Mouse (Mus musculus) intestine, embryonic 16.5 days (tissue): ENCODE measurements around the gene Xpnpep3. TPM values are rescaled to one million over a fixed set of nuclear protein-coding genes. Genes with fewer than 3 reads are reported as not detected.
A peak's percentile ranks its signal among the peaks of the same experiment; 100 is the strongest.

Experiments
- ATAC-seq: fragments of 200-750 bp; cut with Nextera tagmentation; 2 replicates; pipeline ENCODE4 v1.8.0; 2017; ENCODE audit warnings: moderate TSS enrichment, moderate library complexity
- H3K27ac ChIP-seq: fragments of 300-500 bp; sonication (generic); 2 replicates; pipeline ENCODE4 v1.5.1; 2014; ENCODE audit warnings: mild to moderate bottlenecking, low read length
- H3K27me3 ChIP-seq: fragments of 300-500 bp; sonication (generic); replicated peaks from 2 replicates; pipeline ENCODE4 v1.6.1; 2014; ENCODE audit warnings: low read length, control low read depth, mixed read lengths; ENCODE audit not compliant: control insufficient read depth, insufficient read depth
- H3K36me3 ChIP-seq: fragments of 300-500 bp; sonication (generic); 2 replicates; pipeline ENCODE4 v1.6.1; 2014; ENCODE audit warnings: low read length, control low read depth; ENCODE audit not compliant: control insufficient read depth, insufficient read depth
- H3K4me1 ChIP-seq: fragments of 300-500 bp; sonication (generic); 2 replicates; pipeline ENCODE4 v1.6.1; 2014; ENCODE audit warnings: low read length, control low read depth, mixed read lengths; ENCODE audit not compliant: control insufficient read depth, insufficient read depth
- H3K4me2 ChIP-seq: fragments of 300-500 bp; sonication (generic); 2 replicates; pipeline ENCODE4 v1.6.1; 2014; ENCODE audit warnings: low read depth, low read length, control low read depth
- H3K4me3 ChIP-seq: fragments of 300-500 bp; sonication (generic); 2 replicates; pipeline ENCODE4 v1.5.1; 2014; ENCODE audit warnings: mild to moderate bottlenecking, low read length
- H3K9ac ChIP-seq: fragments of 300-500 bp; sonication (generic); 2 replicates; pipeline ENCODE4 v1.6.1; 2014; ENCODE audit warnings: low read depth, low read length
- H3K9me3 ChIP-seq: fragments of 300-500 bp; sonication (generic); 2 replicates; pipeline ENCODE4 v1.6.1; 2016; ENCODE audit warnings: low read length, control low read depth; ENCODE audit not compliant: control insufficient read depth
- WGBS: fragments of 180-500 bp; shearing (Covaris S2); extraction: QIAGEN DNeasy Blood & Tissue Kit; methylation state at CpG from one replicate; pipeline ENCODE4 v1.1.7; 2014; 5-methylcytosine and 5-hydroxymethylcytosine counted together
- polyA plus RNA-seq: library from polyadenylated mRNA; unstranded; fragments of >200 nt; fragmentation: Nextera tagmentation; extraction: Ambion mirVana; gene quantifications from 2 replicates; pipeline ENCODE4 v1.2.1, GENCODE M21; 2015

The Xpnpep3 gene
- 6.9 and 7.8 TPM in 2 replicates for polyA plus RNA-seq

- H3K9ac ChIP-seq, result peak within 1 kb of the TSS; percentile 98
- H3K4me3 ChIP-seq, result peak within 1 kb of the TSS; percentile 99
- H3K27ac ChIP-seq, result peak within 1 kb of the TSS; percentile 86
- ATAC-seq, result peak; percentile 100
- H3K4me1 ChIP-seq, result peaks cover 14% of the 10 kb centered on the region
- no peaks in the 10 kb centered on the region for H3K36me3 ChIP-seq
- under 1% methylated on average over 50 of the region's 50 CpGs for WGBS
- H3K27me3 ChIP-seq, result no peaks in the 10 kb centered on the region
- H3K4me2 ChIP-seq, result peak within 1 kb of the TSS; percentile 62
- no peaks in the 10 kb centered on the region for H3K9me3 ChIP-seq
Observed at GRCm38 (mm10) chr15:81399638-81400315, at the start of gene Xpnpep3, which contains the start of gene St13. Gene Xpnpep3 (plus strand): TSS chr15:81400138. Gene St13 (minus strand): TSS chr15:81400077.

GRCm38 (mm10) chr15:81350401-81350800 lies 49.5 kb upstream of the Xpnpep3 start:
- 52% methylated on average over 1 of the region's 1 CpGs for WGBS
- Histone ChIP-seq H3K27ac (no peak overlapping the region), H3K9me3 (no peaks in the 10 kb centered on the region), H3K27me3 (no peaks in the 10 kb centered on the region), H3K9ac (no peak overlapping the region), H3K4me1 (no peaks in the 10 kb centered on the region), H3K36me3 (no peaks in the 10 kb centered on the region), H3K4me3 (no peak overlapping the region), H3K4me2 (no peak overlapping the region)
- no peak for ATAC-seq

GRCm38 (mm10) chr15:81352638-81353037 lies 47.3 kb upstream of the Xpnpep3 start:
- ATAC-seq, result no peak
- WGBS, result 80% methylated on average over 1 of the region's 1 CpGs
- Histone ChIP-seq H3K4me2 (no peak overlapping the region), H3K9ac (no peak overlapping the region), H3K27me3 (no peaks in the 10 kb centered on the region), H3K4me1 (0 out of 2 replicates have a peak, but pooled peaks cover 3% of the 10 kb centered on the region), H3K4me3 (no peak overlapping the region), H3K27ac (no peak overlapping the region), H3K36me3 (no peaks in the 10 kb centered on the region), H3K9me3 (no peaks in the 10 kb centered on the region)

DNA sequence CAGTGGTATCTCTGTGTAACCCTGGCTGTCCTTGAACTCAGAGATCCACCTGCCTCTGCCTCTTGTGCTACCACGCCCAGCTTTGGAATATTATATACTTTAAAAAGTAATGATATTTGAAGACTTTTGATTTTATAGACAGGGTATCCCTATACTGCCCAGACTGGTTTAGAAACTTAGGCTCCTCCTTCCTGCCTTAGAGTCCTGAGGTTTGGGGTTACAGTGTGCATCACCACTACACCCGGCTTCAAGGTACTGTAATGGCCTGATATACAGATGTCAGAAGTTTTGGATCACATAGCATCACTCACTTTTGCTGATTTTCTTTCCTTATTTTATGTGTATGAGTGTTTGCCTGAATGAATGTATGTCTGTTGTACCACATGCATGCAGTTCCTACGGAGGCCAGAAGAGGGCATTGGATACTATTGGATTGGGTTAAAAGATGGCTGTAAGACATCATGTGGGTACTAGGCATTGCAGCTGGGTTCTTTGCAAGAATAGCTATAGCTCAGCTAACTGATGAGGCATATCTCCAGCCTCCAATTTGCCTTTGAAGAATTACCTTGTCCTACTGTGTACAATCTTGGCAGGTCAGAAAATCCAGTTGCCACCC lies 44.7 kb upstream of the Xpnpep3 start:
- no peak overlapping the region for H3K4me2 ChIP-seq
- H3K27ac ChIP-seq, result no peak overlapping the region
- H3K4me3 ChIP-seq, result no peak overlapping the region
- ATAC-seq, result 0 out of 2 replicates have a peak, but pooled peaks have one; percentile 41
- no peaks in the 10 kb centered on the region for H3K36me3 ChIP-seq
- 0 out of 2 replicates have a peak, but pooled peaks cover 7% of the 10 kb centered on the region for H3K4me1 ChIP-seq
- WGBS, result 60% methylated on average over 3 of the region's 3 CpGs
- no peak overlapping the region for H3K9ac ChIP-seq
- H3K27me3 ChIP-seq, result no peaks in the 10 kb centered on the region
- no peaks in the 10 kb centered on the region for H3K9me3 ChIP-seq

- H3K9ac ChIP-seq, result no peak overlapping the region
- WGBS, result 28% methylated on average over 5 of the region's 5 CpGs
- no peak overlapping the region for H3K4me3 ChIP-seq
- no peaks in the 10 kb centered on the region for H3K27me3 ChIP-seq
- no peaks in the 10 kb centered on the region for H3K36me3 ChIP-seq
- H3K9me3 ChIP-seq, result no peaks in the 10 kb centered on the region
- peaks cover 15% of the 10 kb centered on the region; the same call in 1 of the 2 replicates for H3K4me1 ChIP-seq
- no peak for ATAC-seq
- no peak overlapping the region for H3K4me2 ChIP-seq
- H3K27ac ChIP-seq, result no peak overlapping the region
Observed at GRCm38 (mm10) chr15:81356946-81357345, 43.0 kb upstream of the Xpnpep3 start.

GRCm38 (mm10) chr15:81358943-81359342 lies 41.0 kb upstream of the Xpnpep3 start:
- 80% methylated on average over 3 of the region's 3 CpGs for WGBS
- Histone ChIP-seq H3K4me1 (peaks cover 15% of the 10 kb centered on the region; the same call in 1 of the 2 replicates), H3K36me3 (no peaks in the 10 kb centered on the region), H3K27ac (no peak overlapping the region), H3K4me2 (no peak overlapping the region), H3K9ac (no peak overlapping the region), H3K27me3 (no peaks in the 10 kb centered on the region), H3K4me3 (no peak overlapping the region), H3K9me3 (no peaks in the 10 kb centered on the region)
- ATAC-seq, result no peak

GRCm38 (mm10) chr15:81359421-81359820 lies 40.5 kb upstream of the Xpnpep3 start:
- peaks cover 15% of the 10 kb centered on the region; the same call in 1 of the 2 replicates for H3K4me1 ChIP-seq
- H3K9ac ChIP-seq, result no peak overlapping the region
- no peak overlapping the region for H3K27ac ChIP-seq
- H3K4me2 ChIP-seq, result no peak overlapping the region
- no peak for ATAC-seq
- no peaks in the 10 kb centered on the region for H3K36me3 ChIP-seq
- H3K27me3 ChIP-seq, result no peaks in the 10 kb centered on the region
- H3K9me3 ChIP-seq, result no peaks in the 10 kb centered on the region
- no peak overlapping the region for H3K4me3 ChIP-seq
- 90% methylated on average over 5 of the region's 5 CpGs for WGBS

DNA sequence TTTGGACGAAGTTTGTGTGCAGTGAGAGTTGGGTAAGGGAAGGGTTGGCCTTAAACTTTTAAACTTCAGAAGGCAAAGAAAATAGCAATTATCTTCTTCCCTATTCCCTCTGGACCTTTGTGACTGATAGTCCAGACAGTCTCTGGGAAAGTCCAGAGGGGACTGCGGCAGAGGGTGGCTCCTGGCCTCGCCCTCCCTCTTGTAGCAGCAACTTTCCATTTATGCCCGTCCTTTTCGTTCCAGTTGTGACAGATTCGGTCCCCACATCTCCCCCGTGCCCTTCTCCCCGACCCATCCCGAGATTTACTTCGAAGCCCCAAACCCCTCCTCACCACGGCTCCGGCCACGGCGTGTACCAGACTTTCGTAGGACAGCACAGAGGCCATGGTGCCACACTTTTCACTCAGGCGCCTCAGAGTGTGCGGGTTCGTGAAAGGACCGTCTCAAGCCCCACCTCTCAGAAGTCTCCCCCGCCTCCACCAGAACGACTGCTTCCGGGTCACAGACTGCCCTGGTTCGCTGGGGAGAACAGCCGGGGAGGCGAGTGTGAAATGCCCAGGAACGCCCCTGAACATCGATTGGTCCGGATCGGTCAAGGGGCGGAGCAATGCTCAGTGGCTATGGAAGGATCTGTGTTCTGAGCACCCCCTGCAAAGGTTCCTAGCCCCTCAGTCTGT lies 39.5 kb upstream of the Xpnpep3 start, which contains the start of gene Slc25a17:
Gene Slc25a17, minus strand, starts transcription at position 468 of the 677 bp plus-strand sequence.
- peak within 1 kb of the TSS; percentile 83 for H3K27ac ChIP-seq
- H3K9me3 ChIP-seq, result no peaks in the 10 kb centered on the region
- WGBS, result under 1% methylated on average over 30 of the region's 30 CpGs
- peaks cover 15% of the 10 kb centered on the region; the same call in 1 of the 2 replicates for H3K4me1 ChIP-seq
- no peaks in the 10 kb centered on the region for H3K36me3 ChIP-seq
- ATAC-seq, result peak; percentile 98
- H3K4me2 ChIP-seq, result peak within 1 kb of the TSS; percentile 77
- H3K9ac ChIP-seq, result peak within 1 kb of the TSS; percentile 84
- no peaks in the 10 kb centered on the region for H3K27me3 ChIP-seq
- peak within 1 kb of the TSS; percentile 76 for H3K4me3 ChIP-seq

- Histone ChIP-seq H3K9me3 (no peaks in the 10 kb centered on the region), H3K4me3 (peak overlapping the region; percentile 76), H3K9ac (peak overlapping the region; percentile 48; the same call in 1 of the 2 replicates), H3K4me1 (peaks cover 17% of the 10 kb centered on the region; the same call in 1 of the 2 replicates), H3K27me3 (no peaks in the 10 kb centered on the region), H3K36me3 (no peaks in the 10 kb centered on the region), H3K27ac (peak overlapping the region; percentile 65), H3K4me2 (peak overlapping the region; percentile 77)
- ATAC-seq, result peak; percentile 57
- WGBS, result 29% methylated on average over 6 of the region's 6 CpGs
Observed at GRCm38 (mm10) chr15:81361022-81361404, 38.9 kb upstream of the Xpnpep3 start.
